Mouse (Mus musculus) embryo, embryonic 10 days (tissue): ENCODE results near the gene Ebf4.
"Not testable (repeated sequence)": the region's sequence is repeated elsewhere in the genome, so short reads cannot be mapped to it uniquely, and the experiment has no call there.

Source experiments
- DNase-seq: peaks from one replicate; pipeline ENCODE4 v3.0.0-alpha.2; 2015; ENCODE audit warnings: low spot score

Ebf4 gene

GRCm38 (mm10) chr2:130295331-130296133 lies 563 bp downstream of the Ebf4 start:
- peak; percentile 58 for DNase-seq

GRCm38 (mm10) chr2:130296134-130296745 lies 1.3 kb downstream of the Ebf4 start:
- DNase-seq, result peak; percentile 46

GRCm38 (mm10) chr2:130297580-130297979 lies 2.6 kb downstream of the Ebf4 start:
- no peak for DNase-seq

- no peak for DNase-seq
Observed at GRCm38 (mm10) chr2:130303014-130303413, 8.0 kb downstream of the Ebf4 start.

GRCm38 (mm10) chr2:130327057-130327456 lies 32.1 kb downstream of the Ebf4 start:
- no peak for DNase-seq

- DNase-seq, result no peak
Observed at GRCm38 (mm10) chr2:130329502-130329901, 34.5 kb downstream of the Ebf4 start.

- no peak for DNase-seq
Observed at GRCm38 (mm10) chr2:130335112-130335511, 40.1 kb downstream of the Ebf4 start.

GRCm38 (mm10) chr2:130340464-130341219 lies 45.7 kb downstream of the Ebf4 start:
- no peak for DNase-seq

GRCm38 (mm10) chr2:130341220-130341580 lies 46.2 kb downstream of the Ebf4 start:
- no peak for DNase-seq

GRCm38 (mm10) chr2:130350376-130350775 lies 55.4 kb downstream of the Ebf4 start:
- no peak for DNase-seq

- DNase-seq, result no peak
Observed at GRCm38 (mm10) chr2:130351758-130352339, 56.9 kb downstream of the Ebf4 start.

GRCm38 (mm10) chr2:130353411-130353810 lies 58.4 kb downstream of the Ebf4 start:
- DNase-seq, result no peak

GRCm38 (mm10) chr2:130353889-130354288 lies 58.9 kb downstream of the Ebf4 start:
- no peak for DNase-seq

- DNase-seq, result no peak
Observed at GRCm38 (mm10) chr2:130357551-130357950, 62.6 kb downstream of the Ebf4 start.

GRCm38 (mm10) chr2:130358852-130359251 lies 63.9 kb downstream of the Ebf4 start:
- DNase-seq, result no peak

- DNase-seq, result peak; percentile 79
Observed at GRCm38 (mm10) chr2:130362511-130363026, 67.6 kb downstream of the Ebf4 start.

GRCm38 (mm10) chr2:130365211-130366094 lies 70.5 kb downstream of the Ebf4 start:
- DNase-seq, result peak; percentile 52

GRCm38 (mm10) chr2:130367386-130367785 lies 72.4 kb downstream of the Ebf4 start:
- no peak for DNase-seq

GRCm38 (mm10) chr2:130373026-130373425 lies 78.1 kb downstream of the Ebf4 start:
- DNase-seq, result not testable (repeated sequence)

- no peak for DNase-seq
Observed at GRCm38 (mm10) chr2:130374951-130375350, 80.0 kb downstream of the Ebf4 start.

- no peak for DNase-seq
Observed at GRCm38 (mm10) chr2:130383205-130383604, 88.2 kb downstream of the Ebf4 start.
